Mouse (Mus musculus): Measurements from ENCODE around the gene Slc26a11.

The Slc26a11 gene

GRCm38 (mm10) chr11:119355443-119356385, at the start of gene Slc26a11, which contains the start of gene Sgsh:
Slc26a11 (plus strand) TSS chr11:119355557.
Sgsh (minus strand) TSS chr11:119355536.
- peak; percentile 58 to 72 for DNase-seq (ENCODE audit: low spot score in 2 of 2)

DNA sequence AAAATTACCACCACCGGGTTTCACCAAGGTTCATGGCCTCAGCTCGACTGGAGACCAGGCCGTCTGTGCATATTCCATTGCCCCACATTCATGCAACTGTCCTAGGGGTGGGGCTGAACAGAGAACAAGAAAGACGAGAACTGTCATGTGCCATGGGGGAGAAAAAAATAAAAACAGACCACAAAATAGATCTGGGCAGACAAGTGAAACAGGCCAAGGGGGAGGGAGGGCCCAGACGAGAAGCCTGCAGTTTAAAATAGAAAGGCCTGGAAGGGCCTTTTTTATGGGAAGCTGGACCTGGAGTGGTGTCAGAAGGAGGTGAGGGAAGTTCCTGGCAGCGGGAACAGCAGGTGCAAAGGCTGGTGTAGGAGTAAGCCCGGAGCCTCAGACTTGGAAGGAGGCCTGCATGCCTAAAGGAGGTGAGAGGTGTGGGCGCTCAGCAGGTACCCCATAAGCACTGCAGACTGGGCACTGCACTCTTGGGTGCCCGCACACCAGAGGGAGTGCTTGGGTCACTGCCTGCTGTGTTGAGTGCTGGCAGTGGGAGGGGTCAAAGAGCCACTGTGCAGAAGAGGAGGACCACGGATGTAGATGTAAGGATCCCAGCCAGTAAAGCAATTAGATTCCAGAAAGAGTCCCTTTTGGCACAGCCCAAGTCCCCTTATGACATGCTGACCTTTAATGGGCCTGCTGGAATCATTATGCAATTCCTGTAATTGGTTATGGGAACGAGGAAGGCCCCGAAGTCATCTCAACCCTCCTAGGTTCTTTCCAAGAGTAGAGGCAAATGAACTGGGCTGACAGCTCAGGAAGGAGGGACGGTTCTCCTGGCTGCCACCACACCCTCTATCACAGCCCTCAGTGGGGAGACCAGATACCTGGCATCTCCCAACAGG, 48.3 kb upstream of the Slc26a11 start:
- no peak for DNase-seq (ENCODE audit: low spot score in 2 of 2)

DNA sequence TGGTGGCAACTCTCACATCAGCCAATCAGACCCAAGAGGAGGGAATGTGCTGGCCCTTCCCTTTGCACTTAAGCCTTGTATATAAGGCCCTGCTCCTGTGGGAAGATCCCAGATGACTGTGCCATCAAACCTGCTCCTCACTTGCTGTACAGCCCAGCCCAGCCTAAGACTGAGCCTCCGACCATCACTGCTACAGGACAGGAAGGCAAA, 47.8 kb upstream of the Slc26a11 start, which contains the start of gene Card14:
Gene Card14, plus strand, starts transcription at position 111 of the 210 bp plus-strand sequence.
- no peak for DNase-seq (ENCODE audit: low spot score in 2 of 2)

- no peak for DNase-seq (ENCODE audit: low spot score in 2 of 2)
These were observed 47.4 kb upstream of the Slc26a11 start for GRCm38 (mm10) chr11:119307916-119308315.

- no peak for DNase-seq (ENCODE audit: low spot score in 2 of 2)
These were observed 44.7 kb upstream of the Slc26a11 start for GRCm38 (mm10) chr11:119310621-119311020.

GRCm38 (mm10) chr11:119314252-119314936, 41.0 kb upstream of the Slc26a11 start:
- DNase-seq (ENCODE audit: low spot score in 2 of 2), result no peak

DNA sequence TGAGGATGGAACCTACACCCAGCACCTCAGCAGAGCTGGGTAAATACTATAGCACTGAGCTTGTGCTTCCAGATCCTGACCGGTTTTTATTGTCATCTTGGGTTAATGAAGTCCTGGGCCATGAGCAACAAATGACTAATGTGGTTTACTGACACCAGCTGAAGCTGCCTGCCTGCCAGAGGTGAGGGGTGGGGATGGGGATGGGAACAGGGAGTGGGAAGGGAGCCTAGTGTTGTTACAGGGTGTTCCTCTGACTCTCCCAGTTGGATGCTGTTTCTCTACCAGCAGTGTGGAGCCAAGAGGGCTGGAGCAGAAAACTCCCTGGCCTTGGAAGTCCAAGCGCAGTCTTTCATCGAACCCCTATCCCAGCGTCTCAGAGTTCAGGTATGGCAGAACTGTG, 38.6 kb upstream of the Slc26a11 start:
- no peak for DNase-seq (ENCODE audit: low spot score in 2 of 2)

- DNase-seq (ENCODE audit: low spot score in 2 of 2), result no peak
These were observed 32.8 kb upstream of the Slc26a11 start for GRCm38 (mm10) chr11:119322521-119322920.

- DNase-seq (ENCODE audit: low spot score in 2 of 2), result no peak
These were observed 30.3 kb upstream of the Slc26a11 start for GRCm38 (mm10) chr11:119325068-119325467.

DNA sequence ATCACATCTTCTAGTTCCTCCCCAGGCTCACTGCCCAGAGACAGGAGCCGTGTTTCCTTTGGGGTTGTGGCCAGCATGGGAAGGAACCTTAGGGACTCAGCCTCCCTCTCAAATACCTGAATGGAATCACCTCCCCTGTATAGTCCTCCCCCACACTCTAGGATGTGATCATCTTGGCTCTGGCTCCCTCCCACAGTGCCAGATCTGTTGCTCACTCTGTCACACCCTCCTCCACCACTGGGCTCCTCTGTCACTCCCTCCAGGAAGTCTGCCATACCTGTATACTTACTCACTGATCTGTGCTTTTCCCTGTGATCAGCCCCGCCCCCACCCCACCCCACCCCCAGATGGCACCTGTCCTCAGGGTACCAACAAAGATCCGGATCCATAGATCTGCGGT, 24.8 kb upstream of the Slc26a11 start:
- peak in 1 of 2 experiments; percentile 17 for DNase-seq (ENCODE audit: low spot score in 2 of 2)

DNA sequence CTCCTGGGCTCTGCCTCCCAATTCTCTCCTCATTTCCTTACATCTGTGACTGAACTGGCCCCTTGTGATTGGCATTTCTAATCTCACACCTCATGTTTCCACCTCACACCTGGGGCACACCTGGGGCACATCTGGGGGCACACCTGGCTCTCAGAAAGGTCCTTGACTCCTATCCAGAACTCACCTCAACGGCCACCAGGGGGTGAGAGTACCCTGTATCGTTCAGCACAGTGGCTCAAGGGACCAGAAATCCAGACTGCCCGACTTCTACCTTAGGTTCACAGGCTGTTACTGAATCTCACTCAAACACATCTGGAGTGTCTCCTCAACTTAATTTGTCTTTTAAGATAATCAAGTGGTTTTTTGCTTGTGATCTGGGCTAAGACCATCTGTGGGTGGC, 23.4 kb upstream of the Slc26a11 start:
- no peak for DNase-seq (ENCODE audit: low spot score in 2 of 2)

- no peak for DNase-seq (ENCODE audit: low spot score in 2 of 2)
These were observed 16.9 kb upstream of the Slc26a11 start for GRCm38 (mm10) chr11:119338271-119339059.

DNA sequence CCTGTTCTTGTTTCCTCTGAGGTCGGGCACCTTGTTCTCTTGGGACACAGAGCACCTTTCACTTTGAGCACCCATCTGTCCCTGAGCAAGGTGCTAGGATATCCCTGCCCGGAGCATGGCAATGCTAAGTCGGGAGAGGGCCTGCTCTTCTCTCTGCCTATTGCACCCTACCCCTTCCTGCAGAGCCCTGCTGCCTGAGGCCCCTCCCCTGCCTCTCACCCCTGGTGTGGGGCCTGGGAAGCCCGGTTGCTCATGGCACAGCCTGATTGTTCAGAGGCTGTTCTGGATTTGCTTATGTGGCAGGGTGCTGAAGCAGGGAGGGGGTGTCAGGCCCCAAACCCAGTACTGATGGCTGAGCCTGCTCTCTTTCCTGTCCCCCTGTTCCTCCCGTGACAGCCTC, 16.2 kb upstream of the Slc26a11 start:
- no peak for DNase-seq (ENCODE audit: low spot score in 2 of 2)

- DNase-seq (ENCODE audit: low spot score in 2 of 2), result peak; percentile 59 to 78
These were observed 15.7 kb upstream of the Slc26a11 start for GRCm38 (mm10) chr11:119339637-119340036.

- DNase-seq (ENCODE audit: low spot score in 2 of 2), result no peak
These were observed 11.2 kb upstream of the Slc26a11 start for GRCm38 (mm10) chr11:119344178-119344577.

GRCm38 (mm10) chr11:119344865-119345264, 10.5 kb upstream of the Slc26a11 start:
- no peak for DNase-seq (ENCODE audit: low spot score in 2 of 2)

- no peak for DNase-seq (ENCODE audit: low spot score in 2 of 2)
These were observed 8.2 kb upstream of the Slc26a11 start for GRCm38 (mm10) chr11:119347125-119347524.

- no peak for DNase-seq (ENCODE audit: low spot score in 2 of 2)
These were observed 3.2 kb upstream of the Slc26a11 start for GRCm38 (mm10) chr11:119352113-119352512.

- DNase-seq (ENCODE audit: low spot score in 2 of 2), result no peak
These were observed 1.4 kb upstream of the Slc26a11 start for GRCm38 (mm10) chr11:119353946-119354345.

GRCm38 (mm10) chr11:119354798-119355442, 437 bp upstream of the Slc26a11 start:
- peak in 1 of 2 experiments; percentile 6 for DNase-seq (ENCODE audit: low spot score in 2 of 2)

DNA sequence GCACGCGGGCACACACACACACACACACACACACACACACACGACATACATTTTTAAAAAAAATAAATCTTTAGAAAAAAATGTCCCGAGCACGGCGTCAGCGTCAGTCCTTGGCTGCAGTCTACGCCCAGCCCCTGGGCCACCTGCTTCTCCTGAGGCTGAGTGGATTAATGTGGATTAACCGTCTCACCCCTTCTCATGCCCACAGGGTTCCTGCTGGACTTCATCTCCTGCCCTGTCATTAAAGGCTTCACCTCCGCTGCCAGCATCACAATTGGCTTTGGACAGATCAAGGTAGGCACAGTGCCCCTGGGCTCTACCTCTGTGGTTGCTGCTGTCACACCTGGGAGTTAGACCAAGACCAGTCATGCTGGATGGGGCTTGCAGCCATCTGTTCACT, 3.7 kb downstream of the Slc26a11 start:
- no peak for DNase-seq (ENCODE audit: low spot score in 2 of 2)
